Mouse (Mus musculus): ENCODE measurements around the gene Zfp687.

The Zfp687 gene

GRCm38 (mm10) chr3:94960322-94960721, 54.9 kb downstream of the Zfp687 start:
- no peak for DNase-seq (ENCODE audit: low spot score)

GRCm38 (mm10) chr3:94959871-94960270, 55.4 kb downstream of the Zfp687 start:
- DNase-seq (ENCODE audit: low spot score) = no peak

GRCm38 (mm10) chr3:94958295-94958694, 57.0 kb downstream of the Zfp687 start:
- DNase-seq (ENCODE audit: low spot score) = no peak

Measured in testis, postnatal 14 days (tissue).